Mouse (Mus musculus) cerebellum, adult 2 months (tissue): Measurements from ENCODE around the gene Fbxo3.

Source experiments
- CTCF ChIP-seq: fragments of 200-500 bp; IDR thresholded peaks from 2 replicates; pipeline ENCODE4 v1.5.1; 2011; ENCODE audit warnings: low read depth, mild to moderate bottlenecking, control low read depth, low read length, moderate library complexity, borderline replicate concordance; ENCODE audit not compliant: insufficient read depth
- POLR2A ChIP-seq: fragments of 200-500 bp; IDR thresholded peaks from 2 replicates; pipeline ENCODE4 v1.6.1; 2011; ENCODE audit warnings: low read length, control low read depth, borderline replicate concordance; ENCODE audit not compliant: insufficient read depth

DNA sequence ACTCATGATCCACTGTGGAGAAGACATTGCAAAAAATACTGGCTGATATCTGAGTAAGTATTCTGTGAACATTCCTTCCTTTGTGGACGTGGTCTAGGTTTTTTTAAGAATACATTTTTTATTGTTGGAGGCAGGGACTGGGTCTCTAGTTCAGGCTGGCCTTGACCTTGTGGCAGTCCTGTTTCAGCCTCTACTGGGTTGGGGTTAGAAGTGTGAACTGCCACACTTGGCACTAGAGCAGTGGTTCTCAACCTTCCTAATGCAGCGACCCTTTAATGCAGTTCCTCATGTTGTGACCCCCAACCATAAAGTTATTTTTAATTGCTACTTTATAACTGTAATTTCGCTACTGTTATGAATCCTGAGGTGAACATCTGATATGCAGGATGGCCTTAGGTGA is 2.9 kb downstream of the Fbxo3 start:
- TF ChIP-seq POLR2A: no peak
- no peak for TF ChIP-seq CTCF
